Mouse (Mus musculus) G1E (cell line): Measurements from ENCODE around the gene Zbp1. TPM values are rescaled to one million over a fixed set of nuclear protein-coding genes. Genes with fewer than 3 reads are reported as not detected.

Experiments
- ATAC-seq: 2 replicates; pipeline ENCODE4 v1.8.0; 2016; ENCODE audit warnings: mild to moderate bottlenecking; ENCODE audit not compliant: insufficient number of reproducible peaks, poor library complexity, low FRiP score, severe bottlenecking; ENCODE audit errors: extremely low read depth
- DNase-seq: peaks from one replicate; pipeline ENCODE4 v3.0.0; 2012; ENCODE audit warnings: low spot score
- H3K27me3 ChIP-seq: 2 replicates; pipeline ENCODE4 v1.6.1; 2012; ENCODE audit warnings: mild to moderate bottlenecking, low read length, inconsistent platforms; ENCODE audit not compliant: insufficient read depth
- H3K36me3 ChIP-seq: replicated peaks from 2 replicates; pipeline ENCODE3; 2012; ENCODE audit warnings: mild to moderate bottlenecking, inconsistent platforms
- H3K4me1 ChIP-seq: 2 replicates; pipeline ENCODE4 v1.6.1; 2012; ENCODE audit warnings: low read depth, low read length, inconsistent platforms, mixed read lengths; ENCODE audit not compliant: insufficient read depth
- H3K4me3 ChIP-seq: 2 replicates; pipeline ENCODE4 v1.5.1; 2012; ENCODE audit warnings: low read depth, mild to moderate bottlenecking, inconsistent platforms, low read length, moderate library complexity, mixed read lengths
- H3K9me3 ChIP-seq: replicated peaks from 2 replicates; pipeline ENCODE4 v1.6.1; 2012; ENCODE audit warnings: inconsistent platforms
- CTCF ChIP-seq: IDR thresholded peaks from 2 replicates; pipeline ENCODE4 v1.5.1; 2012; ENCODE audit warnings: low read depth, low read length, inconsistent platforms, mixed read lengths
- GATA1 ChIP-seq: IDR thresholded peaks from 2 replicates; pipeline ENCODE4 v1.6.1; 2012; ENCODE audit warnings: borderline replicate concordance, low read length, inconsistent platforms, mixed read lengths
- GATA2 ChIP-seq: IDR thresholded peaks from 2 replicates; pipeline ENCODE4 v1.6.1; 2012; ENCODE audit warnings: low read depth, low read length, inconsistent platforms, borderline replicate concordance
- POLR2AphosphoS5 ChIP-seq: IDR thresholded peaks from 2 replicates; pipeline ENCODE4 v1.6.1; 2012; ENCODE audit warnings: low read depth, low read length, inconsistent platforms; ENCODE audit not compliant: insufficient replicate concordance
- TAL1 ChIP-seq: conservative IDR thresholded peaks from 2 replicates; pipeline ENCODE4 v1.6.1; 2012; ENCODE audit warnings: low read depth, low read length, inconsistent platforms, mixed read lengths
- polyA plus RNA-seq: library from polyadenylated mRNA; stranded (reverse); fragments of >175 nt; gene quantifications from 2 replicates; pipeline ENCODE4 v1.2.3, GENCODE M21; 2012
- total RNA-seq, 2 experiments: library from RNA; stranded (forward) in 1 of 2; stranded (reverse) in 1 of 2; fragments of 200-1000 nt in 1 of 2; fragments of >200 nt in 1 of 2; fragmentation: Nextera tagmentation in 1 of 2; gene quantifications; 2 replicates each; pipeline ENCODE4 v1.2.3; 2014 to 2017

The Zbp1 gene
- total and polyA plus RNA-seq, 3 experiments, result 0.11 TPM; not detected in 2

DNA sequence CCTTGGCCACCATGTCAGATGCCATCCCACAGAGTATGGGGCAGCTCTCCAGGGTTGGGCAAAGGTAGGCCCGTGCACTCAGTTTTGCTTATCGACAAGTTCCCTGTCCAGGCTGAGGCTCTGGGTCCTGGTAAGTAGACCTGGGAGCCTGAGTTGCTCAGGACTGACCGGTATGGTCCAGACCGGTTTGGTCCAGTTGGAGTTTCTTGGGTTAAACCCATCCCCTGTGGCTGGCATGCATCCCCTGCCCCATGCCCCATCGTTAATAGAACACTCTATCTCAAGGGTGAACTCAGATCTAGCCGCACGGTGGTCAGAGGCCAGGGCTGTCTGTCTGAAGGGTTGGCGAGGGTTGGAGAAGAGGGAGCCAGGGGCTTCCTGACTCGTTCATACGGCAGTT, 53.8 kb downstream of the Zbp1 start:
- H3K9me3 ChIP-seq, result peaks cover 92% of the 10 kb centered on the region
- DNase-seq (no peak), ATAC-seq (no peak)
- TF ChIP-seq POLR2AphosphoS5 (no peak), GATA2 (no peak), GATA1 (no peak), CTCF (no peak), TAL1 (no peak)
- no peaks in the 10 kb centered on the region for H3K4me1 ChIP-seq
- no peaks in the 10 kb centered on the region for H3K27me3 ChIP-seq
- no peak overlapping the region for H3K4me3 ChIP-seq
- H3K36me3 ChIP-seq, result no peaks in the 10 kb centered on the region

DNA sequence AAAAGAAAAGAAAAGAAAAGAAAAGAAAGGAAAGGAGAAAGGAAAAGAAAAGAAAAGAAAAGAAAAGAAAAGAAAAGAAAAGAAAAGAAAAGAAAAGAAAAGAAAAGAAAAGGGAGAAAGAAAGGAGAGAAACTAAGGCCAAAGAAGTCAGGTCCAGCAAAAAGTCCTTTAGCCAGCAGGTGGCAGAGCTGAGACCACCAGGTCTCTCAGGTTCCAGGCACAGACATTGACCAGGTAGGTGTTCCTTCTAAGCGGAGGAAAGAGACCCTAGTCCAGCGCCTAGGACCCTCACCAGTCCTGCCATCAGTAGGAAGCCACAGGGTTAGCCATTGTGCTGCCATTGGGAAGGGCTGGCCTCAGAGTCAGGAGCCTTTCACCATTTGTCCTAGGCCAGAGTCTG, 54.4 kb downstream of the Zbp1 start:
- Histone ChIP-seq H3K27me3 (no peaks in the 10 kb centered on the region), H3K9me3 (peaks cover 92% of the 10 kb centered on the region), H3K36me3 (no peaks in the 10 kb centered on the region), H3K4me3 (no peak overlapping the region), H3K4me1 (no peaks in the 10 kb centered on the region)
- DNase-seq, result no peak
- TF ChIP-seq TAL1, result no peak
- TF ChIP-seq GATA1, result no peak
- no peak for TF ChIP-seq GATA2
- TF ChIP-seq POLR2AphosphoS5, result no peak
- no peak for TF ChIP-seq CTCF
- ATAC-seq, result no peak

DNA sequence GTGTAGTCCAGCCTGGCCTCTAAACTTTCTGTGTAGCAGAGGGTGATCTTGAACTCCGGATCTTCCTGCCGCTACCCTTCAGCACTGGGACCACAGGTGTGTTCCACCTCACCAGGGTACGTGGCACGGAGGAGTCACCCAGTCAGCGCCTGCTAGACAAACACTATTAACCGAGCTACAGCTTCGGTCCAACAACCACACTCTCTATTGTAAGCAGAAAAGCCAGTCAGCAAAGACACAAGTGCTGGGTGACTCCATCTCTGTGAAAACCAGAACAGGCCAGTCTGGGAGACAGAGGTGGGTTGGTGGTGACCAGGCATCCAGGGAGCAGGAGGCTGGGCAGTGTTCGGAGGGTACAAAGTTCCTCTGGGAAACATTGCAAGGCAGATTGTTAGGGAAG, 55.3 kb downstream of the Zbp1 start:
- Histone ChIP-seq H3K36me3 (no peaks in the 10 kb centered on the region), H3K27me3 (no peaks in the 10 kb centered on the region), H3K4me3 (no peak overlapping the region), H3K4me1 (no peaks in the 10 kb centered on the region), H3K9me3 (peaks cover 89% of the 10 kb centered on the region)
- ATAC-seq, result no peak
- no peak for DNase-seq
- no peak for TF ChIP-seq GATA1

DNA sequence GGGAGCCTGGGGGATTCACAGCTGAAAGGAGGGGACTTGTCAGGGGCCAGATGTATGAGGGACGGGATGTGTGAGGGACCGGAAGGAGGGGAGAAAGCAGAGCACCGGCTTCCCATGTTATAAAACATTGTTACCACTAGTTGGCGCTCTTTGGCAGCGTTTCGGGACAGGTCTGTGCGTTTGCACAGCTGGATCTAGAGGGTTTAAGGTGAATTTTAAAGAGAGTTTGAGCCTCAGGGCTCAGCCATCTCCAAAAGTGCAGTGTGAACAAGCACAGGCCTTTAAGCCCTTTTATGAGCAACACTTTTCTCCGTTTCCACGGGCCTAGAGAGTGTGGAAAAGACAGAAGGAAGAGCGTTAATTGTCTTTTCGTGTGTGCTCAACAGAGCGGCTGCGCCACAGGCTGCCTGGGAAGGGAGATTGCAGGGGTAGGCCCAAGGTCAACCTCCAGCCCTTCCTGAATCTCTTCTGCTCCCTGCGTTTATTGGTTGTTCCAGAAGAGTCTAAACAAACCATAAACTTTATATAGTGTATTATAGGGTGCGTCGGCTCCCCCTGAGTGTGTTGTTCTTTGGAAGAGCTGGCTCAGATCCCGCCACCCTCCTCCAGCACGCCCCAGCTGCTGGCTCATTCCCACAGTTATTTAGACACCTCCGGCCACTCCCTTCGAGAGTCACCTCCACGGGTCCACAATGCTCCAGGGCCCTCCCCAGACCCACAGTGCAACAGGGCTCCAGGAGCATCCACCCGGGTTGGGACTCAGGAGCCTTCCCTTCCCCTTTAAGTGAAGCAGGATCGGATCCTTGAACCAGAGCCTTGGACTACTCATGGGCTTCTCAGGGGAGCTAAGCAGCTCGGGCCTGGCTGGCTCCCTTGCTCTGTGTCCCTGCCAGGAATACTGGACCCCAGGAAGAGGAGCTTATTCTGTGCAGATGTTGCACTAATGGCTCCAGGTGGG, 59.1 kb downstream of the Zbp1 start:
- no peak overlapping the region for H3K4me3 ChIP-seq
- ATAC-seq (no peak), DNase-seq (no peak)
- no peaks in the 10 kb centered on the region for H3K27me3 ChIP-seq
- H3K9me3 ChIP-seq, result peaks cover 89% of the 10 kb centered on the region
- no peak for TF ChIP-seq POLR2AphosphoS5
- no peak for TF ChIP-seq TAL1
- no peak for TF ChIP-seq GATA1
- TF ChIP-seq GATA2, result no peak
- no peak for TF ChIP-seq CTCF
- no peaks in the 10 kb centered on the region for H3K4me1 ChIP-seq
- H3K36me3 ChIP-seq, result no peaks in the 10 kb centered on the region

DNA sequence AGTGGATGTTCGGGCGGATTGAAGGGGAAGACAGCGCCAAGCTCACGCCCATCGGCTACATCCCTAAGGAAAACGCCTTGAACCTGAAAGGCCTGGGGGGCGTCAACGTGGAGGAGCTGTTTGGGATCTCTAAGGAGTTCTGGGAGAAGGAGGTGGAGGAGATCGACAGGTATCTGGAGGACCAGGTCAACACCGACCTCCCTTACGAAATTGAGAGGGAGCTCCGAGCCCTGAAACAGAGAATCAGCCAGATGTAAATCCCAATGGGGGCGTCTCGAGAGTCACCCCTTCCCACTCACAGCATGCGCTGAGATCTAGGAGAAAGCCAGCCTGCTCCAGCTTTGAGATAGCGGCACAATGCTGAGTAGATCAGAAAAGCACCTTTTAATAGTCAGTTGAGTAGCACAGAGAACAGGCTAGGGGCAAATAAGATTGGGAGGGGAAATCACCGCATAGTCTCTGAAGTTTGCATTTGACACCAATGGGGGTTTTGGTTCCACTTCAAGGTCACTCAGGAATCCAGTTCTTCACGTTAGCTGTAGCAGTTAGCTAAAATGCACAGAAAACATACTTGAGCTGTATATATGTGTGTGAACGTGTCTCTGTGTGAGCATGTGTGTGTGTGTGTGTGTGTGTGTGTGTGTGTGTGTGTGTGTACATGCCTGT, 60.2 kb downstream of the Zbp1 start:
- no peak for ATAC-seq
- no peak for DNase-seq
- H3K36me3 ChIP-seq, result no peaks in the 10 kb centered on the region
- no peak overlapping the region for H3K4me3 ChIP-seq
- no peaks in the 10 kb centered on the region for H3K4me1 ChIP-seq
- H3K27me3 ChIP-seq, result no peaks in the 10 kb centered on the region
- H3K9me3 ChIP-seq, result peaks cover 93% of the 10 kb centered on the region
- no peak for TF ChIP-seq GATA2
- TF ChIP-seq CTCF, result no peak
- TF ChIP-seq GATA1, result no peak
- TF ChIP-seq POLR2AphosphoS5, result no peak
- TF ChIP-seq TAL1, result no peak

DNA sequence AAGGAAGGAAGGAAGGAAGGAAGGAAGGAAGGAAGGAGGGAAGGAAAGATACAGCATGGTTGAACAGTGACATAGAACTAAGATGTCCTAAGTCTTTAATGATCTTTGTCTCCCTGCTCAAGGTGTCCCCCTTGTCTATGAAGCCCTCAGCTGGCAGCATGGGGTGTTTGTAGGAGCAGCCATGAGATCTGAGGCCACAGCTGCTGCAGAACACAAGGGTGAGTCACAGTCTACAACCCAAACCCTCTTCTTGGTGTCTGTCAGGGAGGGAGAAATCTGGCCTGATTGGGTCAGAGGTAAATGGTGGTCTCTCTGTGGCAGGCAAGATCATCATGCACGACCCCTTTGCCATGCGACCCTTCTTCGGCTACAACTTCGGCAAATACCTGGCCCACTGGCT, 60.9 kb downstream of the Zbp1 start:
- Histone ChIP-seq H3K36me3 (no peaks in the 10 kb centered on the region), H3K4me1 (no peaks in the 10 kb centered on the region), H3K27me3 (no peaks in the 10 kb centered on the region), H3K9me3 (peaks cover 94% of the 10 kb centered on the region), H3K4me3 (no peak overlapping the region)
- DNase-seq, result no peak
- no peak for ATAC-seq
- TF ChIP-seq TAL1 (no peak), GATA2 (no peak), GATA1 (no peak), CTCF (no peak), POLR2AphosphoS5 (no peak)
